Mouse (Mus musculus) mature B cell (primary cell): Measurements from ENCODE around the gene 1700066M21Rik.

Experiments used
- in situ Hi-C: fragments of 300-500 bp; cut with MboI; formaldehyde crosslinking; loops from 2 replicates; pipeline ENCODE4 v1.14.3; 2019

1700066M21Rik gene

DNA sequence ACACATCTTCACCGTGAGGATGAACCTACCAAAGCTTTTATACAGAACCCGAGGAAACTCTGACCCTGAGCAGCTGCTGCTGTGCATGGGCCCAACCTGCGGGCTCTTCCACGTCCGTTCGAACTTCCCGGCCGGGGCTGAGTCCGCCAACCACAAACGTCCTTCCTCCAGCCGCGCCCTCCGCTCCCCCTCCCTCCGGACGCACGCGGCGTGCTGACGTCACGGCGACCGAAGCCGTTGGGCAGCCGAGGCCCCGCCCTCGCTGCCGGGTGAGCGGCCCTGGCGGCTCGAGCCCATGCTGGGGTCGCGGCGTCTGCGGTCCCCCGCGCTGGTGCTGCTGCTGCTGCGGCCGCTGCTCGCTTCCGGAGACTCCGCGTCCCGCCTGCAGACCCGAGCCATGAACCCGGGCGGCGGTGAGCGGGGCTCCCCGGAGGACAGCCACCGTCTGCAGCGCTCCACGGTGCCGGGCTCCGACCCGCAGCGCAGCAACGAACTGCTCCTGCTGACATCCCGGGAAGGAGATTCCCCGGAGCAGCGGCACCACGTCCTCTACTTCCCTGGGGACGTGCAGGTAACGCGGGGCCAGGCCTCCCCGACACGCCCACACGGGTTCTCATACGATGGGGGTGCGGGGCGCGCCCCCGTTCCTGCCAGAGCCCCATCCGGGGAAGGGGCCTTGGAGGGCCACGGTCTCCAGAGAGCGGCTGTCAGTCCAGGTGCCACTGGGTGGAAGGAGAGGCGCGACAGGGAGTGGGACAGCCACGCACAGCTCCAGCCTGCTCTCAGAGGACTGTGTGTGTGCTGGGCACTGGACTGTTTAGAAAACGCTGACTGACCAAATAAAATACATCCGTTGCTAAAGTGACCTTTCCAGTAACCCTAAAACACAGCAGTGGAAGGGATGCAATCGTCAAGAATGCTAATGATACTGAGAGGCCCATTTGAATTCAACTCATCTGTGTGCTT, at the start of gene 1700066M21Rik:
Gene 1700066M21Rik, plus strand, starts transcription at position 245 of the 966 bp plus-strand sequence.
- in situ Hi-C loops: no loop called here

- in situ Hi-C loops: no loop called here
Observed at GRCm38 (mm10) chr1:57329285-57330093, 47.9 kb upstream of the 1700066M21Rik start.

DNA sequence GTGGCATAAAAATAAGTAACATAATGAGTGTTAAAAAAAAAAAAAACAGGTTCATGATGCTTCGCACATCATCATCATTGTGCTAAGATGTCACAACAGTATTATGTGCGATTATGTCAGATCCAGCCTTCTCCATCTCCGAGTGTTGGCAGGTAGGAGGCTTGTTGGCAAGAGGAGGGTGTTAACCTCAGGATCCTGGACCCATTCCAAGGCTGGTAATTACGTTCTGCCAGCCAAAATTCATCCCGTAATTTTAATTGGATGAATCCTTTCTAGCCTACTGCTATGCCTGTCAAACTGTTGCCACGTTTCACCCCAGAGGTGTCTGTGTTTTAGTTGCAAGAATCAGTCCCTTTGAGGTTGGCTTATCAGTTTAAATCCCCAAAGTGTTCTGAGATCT, 47.2 kb upstream of the 1700066M21Rik start:
- in situ Hi-C loops: no loop called here

DNA sequence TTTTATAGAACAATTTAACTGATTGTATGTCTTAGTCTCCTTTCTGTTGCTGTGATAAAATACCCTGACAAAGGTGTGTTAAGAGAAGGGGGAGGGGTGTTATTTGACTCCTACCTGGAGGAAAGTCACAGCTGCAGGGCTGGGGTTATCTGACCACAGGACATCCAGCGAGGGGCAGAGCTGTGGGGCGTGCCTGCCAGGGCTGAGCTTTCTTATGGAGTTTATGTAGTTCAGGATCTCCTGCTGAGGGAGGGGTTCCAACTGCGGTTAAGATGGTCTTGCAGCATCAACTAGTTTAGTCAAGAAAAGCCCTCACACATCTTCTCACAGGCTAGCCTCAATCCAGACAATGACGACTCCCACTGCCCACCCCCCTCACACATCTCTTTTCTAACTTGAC, 45.4 kb upstream of the 1700066M21Rik start:
- in situ Hi-C loops: no loop called here

DNA sequence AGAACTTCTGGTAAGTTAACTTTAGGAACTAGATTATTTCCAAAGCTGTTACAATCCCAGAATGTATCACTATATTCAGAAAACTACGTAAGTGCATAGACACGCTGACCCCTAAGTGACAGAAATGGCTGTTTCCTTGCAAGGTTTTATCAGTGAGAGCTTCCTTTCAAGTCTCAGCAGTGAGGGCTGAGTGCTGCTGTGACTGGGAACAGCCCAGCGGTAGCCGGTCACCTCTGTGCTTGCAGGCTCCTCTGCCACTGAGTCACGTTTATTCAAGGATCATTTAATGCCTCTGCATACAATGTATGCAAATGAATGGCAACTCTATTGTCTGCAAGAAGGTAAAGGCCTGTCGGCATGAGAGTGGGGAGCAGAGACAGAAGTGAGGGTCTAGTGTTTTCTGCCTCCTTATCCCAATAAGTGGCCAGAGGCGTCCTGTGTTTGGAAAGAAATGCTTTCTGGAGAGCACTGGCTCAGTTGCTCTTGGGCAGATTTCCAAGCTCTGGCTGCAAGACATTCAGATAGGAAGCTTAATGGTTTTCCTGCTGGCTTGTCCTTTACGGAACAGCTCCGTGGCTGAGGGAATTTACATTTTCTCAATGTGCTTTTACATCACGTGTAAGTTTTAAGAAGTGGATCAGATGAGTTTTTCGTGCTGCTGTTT, 43.7 kb upstream of the 1700066M21Rik start:
- in situ Hi-C loops: no loop called here

- in situ Hi-C loops: no loop called here
Observed at GRCm38 (mm10) chr1:57335200-57335599, 42.2 kb upstream of the 1700066M21Rik start.

GRCm38 (mm10) chr1:57339156-57339796, 38.1 kb upstream of the 1700066M21Rik start:
- in situ Hi-C loops: no loop called here

DNA sequence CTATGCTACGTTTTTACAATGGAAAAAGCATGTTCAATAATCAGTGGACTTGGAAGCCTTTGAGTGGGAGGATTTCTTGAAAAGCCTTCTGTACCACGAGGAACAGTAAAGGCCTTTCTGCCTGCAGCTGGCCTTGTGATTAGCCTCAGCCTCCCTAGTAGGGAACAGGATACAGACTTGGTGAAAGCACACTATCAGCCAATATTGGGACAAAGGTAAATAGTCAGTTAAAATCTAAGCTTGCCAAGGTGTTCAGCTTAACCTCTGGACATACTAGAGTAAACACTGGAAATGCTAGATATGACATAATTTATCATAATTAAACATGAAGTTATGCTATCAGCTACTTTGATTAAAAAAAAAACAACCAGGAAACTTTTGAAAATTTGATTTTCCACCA, 36.2 kb upstream of the 1700066M21Rik start:
- in situ Hi-C loops: no loop called here

DNA sequence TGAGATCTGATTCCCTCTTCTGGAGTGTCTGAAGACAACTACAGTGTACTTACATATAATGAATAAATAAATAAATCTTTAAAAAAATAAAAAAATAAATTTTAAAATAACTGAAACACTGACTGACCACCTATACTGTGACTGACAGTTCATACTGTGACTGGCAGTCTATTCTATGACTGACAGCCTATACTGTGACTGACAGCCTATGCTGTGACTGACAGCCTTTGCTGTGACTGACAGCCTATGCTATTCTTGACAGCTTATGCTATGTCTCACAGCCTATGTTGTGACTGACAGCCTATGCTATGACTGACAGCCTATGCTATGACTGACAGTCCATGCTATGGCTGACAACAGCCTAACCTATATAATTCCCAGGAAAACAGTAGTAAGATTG, 29.9 kb upstream of the 1700066M21Rik start:
- in situ Hi-C loops: no loop called here

- in situ Hi-C loops: no loop called here
Observed at GRCm38 (mm10) chr1:57351941-57352340, 25.5 kb upstream of the 1700066M21Rik start.

DNA sequence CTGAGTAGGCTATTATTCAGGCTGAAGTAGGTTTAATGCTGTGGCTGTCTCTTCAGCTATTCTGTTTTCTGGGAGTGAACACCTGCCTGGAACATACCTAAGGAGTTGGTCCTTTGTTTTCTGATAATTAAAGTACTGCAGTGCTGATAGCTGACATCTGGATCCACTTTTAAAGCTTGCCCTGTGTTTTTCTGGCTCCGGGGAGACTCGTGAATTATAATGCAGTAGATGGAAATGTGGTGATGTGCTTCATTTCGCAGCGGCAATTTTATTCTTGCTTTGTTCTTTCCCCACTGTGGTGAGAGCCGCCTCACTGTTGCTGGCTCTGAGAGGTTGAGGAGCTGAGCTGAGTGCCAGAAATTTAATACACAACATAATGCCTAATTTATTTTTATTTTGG, 18.9 kb upstream of the 1700066M21Rik start:
- in situ Hi-C loops: no loop called here

DNA sequence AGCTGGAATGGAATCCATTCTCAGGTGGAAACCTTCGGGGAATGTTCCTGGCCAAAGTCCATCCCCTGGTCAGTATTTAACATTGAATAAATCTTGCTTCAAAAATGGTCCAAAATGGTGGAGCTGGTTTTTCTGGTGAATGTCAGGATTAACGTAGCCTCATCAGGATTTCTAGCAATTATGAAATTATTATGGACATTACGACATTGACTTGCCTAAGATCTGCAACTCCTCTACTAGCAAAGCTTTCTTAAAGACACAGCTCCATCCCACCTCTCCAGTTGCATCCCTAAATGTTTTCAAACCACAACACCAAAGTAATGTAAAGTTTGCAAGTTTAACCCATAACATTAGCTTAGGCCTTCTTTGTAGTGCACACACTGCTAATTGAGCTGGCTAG, 10.0 kb upstream of the 1700066M21Rik start:
- in situ Hi-C loops: no loop called here

GRCm38 (mm10) chr1:57369111-57369510, 8.3 kb upstream of the 1700066M21Rik start:
- in situ Hi-C loops: no loop called here

- in situ Hi-C loops: no loop called here
Observed at GRCm38 (mm10) chr1:57370451-57370850, 7.0 kb upstream of the 1700066M21Rik start.

DNA sequence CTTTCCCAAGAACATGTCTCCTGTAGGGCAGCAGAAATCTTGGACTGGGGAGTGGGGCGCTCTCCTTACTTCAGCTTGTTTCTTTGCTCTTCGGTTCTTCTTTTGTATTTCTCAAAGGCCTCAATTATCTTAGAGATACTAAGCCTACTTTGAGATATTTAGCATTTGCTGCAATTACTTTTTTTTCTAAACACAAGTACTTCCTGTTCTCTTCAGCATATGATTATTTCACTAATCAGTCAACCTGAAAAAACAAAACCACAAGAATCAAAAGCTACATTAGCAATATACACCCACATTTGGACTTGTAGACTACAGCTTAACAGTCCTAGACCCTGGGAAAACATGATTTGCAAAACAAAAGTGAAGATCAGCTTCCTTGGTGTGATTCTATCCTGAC, 2.1 kb upstream of the 1700066M21Rik start:
- in situ Hi-C loops: no loop called here

DNA sequence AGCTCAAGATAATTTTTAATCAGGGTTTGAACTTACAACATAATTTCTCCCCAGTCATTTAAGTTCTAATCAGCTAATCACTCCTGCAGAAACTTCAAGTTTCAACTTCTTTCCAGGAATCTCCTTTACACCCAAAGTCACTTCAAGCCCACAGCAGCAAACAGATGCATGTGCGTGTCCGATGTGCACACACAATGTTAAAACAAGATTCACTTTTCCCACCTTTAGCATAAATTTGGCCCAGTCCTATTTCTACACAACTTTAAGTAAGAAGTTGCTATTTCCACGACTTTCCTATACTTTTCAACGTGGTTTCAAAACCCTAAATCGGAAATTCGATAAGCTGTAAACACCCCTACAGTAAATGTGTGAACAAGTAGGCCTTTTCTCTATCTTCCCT, 614 bp upstream of the 1700066M21Rik start:
- in situ Hi-C loops: no loop called here

DNA sequence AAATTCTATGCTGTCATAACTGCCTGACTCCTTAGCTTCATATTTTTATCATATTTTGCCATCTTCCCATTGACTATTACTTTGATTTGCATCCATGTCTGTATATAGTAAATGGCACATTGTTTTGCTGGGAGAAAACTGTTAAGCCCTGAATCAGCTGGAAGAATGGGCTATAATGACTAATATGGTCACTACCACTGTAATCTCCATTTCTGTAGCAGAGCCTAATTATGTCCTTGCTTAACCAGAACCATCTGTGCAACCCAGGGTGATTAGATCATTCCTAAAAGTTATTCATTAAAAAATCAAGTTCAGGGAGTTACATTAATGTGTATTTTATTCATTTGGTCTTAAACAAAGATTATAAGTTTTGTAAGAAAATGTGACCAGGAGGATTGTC, 9.1 kb downstream of the 1700066M21Rik start:
- in situ Hi-C loops: no loop called here

DNA sequence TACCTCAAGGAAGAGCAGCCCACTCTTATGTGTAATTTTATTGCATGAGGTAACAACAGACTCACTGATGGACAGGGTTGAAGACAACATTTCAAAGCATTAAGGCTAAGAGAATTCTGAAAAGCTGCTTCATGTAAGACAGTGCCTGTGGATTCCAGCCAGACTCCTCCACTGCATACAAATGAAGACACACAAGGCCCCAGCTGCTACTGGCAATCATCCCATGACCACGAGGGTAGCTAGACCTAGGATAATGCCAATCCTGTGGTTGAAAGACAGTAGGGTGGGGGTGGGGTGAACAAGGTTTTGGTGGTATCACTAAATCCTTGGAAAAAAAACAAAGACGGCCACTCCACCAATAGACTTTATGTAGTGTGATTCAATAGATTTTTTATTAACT, 10.5 kb downstream of the 1700066M21Rik start:
- in situ Hi-C loops: no loop called here

DNA sequence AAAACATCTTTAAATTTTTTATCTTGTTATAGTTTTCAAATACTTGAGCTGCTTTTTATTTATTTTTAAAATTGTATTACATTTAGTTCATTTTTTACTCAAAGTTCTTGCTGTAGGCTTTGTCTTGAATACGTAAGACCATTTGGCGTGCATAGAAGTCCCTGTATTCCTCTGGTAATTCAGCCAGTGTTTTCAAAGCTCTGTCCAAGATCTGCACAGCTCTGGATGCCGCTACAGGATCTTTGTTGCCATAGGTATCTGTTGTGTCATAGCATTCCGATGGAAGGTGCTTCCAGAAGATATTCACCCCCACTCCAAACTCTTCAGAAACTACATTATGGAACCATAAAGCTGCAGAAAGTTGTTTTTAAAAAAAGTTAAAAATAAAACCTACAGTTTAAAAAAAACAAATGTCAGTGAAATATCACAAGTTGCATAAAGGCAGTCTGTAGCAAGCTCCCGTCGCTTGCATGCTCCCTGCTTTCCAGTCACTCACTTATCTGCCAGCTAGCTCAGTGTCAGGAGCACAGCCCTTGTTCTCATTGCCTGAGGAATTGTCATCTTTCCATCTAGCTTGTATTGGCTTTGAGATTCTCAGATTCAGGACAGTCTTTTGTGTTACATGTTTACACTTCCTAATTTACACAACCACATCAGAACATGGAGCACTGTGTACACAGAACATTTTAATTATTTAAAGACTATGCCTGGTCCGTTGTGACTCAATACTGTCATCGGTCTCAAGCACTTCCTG, 11.2 kb downstream of the 1700066M21Rik start:
- in situ Hi-C loops: no loop called here

DNA sequence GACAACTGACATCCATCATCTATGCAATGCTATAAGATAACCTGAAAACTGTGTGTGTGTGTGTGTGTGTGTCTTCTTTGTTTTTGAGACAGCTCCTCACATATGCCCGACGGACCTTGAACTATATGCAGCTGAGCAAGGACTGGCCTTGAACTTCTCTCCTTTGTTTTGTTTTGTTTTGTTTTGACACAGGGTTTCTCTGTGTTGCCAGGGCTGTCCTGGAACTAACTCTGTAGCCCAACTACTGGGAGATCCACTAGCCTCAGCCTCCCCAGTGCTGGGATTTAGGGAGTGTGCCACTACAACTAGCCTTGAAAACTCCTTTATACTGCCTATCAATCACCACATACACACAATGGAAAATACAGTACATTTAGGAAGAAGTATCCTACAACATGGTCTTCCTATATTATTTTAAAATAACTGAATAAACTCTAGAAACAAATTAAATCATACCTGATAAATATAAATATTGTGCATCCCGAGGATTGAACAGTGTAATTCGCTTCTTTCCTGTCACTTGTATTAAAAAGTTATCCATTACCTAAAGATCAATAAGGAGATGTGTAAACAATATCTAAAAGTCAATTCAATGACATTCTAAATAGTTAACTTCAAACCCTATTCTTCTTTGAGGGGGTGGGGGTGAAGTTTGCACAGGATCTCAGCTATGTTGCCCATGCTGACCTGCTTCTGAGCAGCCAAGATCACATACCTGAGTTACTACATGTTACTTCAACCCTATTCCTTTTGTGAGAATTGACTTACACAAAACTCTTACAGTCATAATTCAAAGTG, 13.8 kb downstream of the 1700066M21Rik start:
- in situ Hi-C loops: no loop called here
